Mouse (Mus musculus) layer of hippocampus, adult 9-11 months (tissue): ENCODE results near the gene Numb.

Experiments used
- DNase-seq: peaks from one replicate; pipeline ENCODE4 v3.0.0; 2022

The Numb gene

DNA sequence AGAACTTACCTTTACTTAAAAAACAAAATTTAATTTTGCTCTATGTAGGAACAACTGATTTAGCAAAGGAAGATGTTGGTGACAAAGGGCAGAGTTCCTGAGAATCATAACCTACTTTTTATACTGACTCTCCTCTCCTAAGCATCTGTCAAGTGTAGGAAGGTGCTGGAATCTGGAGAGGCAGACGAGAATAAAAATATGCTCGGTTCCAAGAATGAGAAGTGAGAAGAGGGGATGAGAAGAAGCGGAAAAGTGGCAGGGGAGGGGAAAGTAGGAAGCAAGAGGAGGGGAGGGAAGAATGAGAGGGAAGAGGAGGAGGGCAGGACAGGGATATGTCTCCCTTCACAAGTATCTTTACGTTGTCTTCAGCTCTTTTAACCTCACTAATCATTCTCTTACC, 71.4 kb downstream of the Numb start:
- DNase-seq, result no peak

GRCm38 (mm10) chr12:83848595-83849231, 73.0 kb downstream of the Numb start:
- DNase-seq, result no peak

GRCm38 (mm10) chr12:83847877-83848276, 73.9 kb downstream of the Numb start:
- DNase-seq, result no peak

- no peak for DNase-seq
These were observed 78.9 kb downstream of the Numb start for GRCm38 (mm10) chr12:83842678-83843440.

- no peak for DNase-seq
These were observed 80.1 kb downstream of the Numb start for GRCm38 (mm10) chr12:83841409-83842190.

DNA sequence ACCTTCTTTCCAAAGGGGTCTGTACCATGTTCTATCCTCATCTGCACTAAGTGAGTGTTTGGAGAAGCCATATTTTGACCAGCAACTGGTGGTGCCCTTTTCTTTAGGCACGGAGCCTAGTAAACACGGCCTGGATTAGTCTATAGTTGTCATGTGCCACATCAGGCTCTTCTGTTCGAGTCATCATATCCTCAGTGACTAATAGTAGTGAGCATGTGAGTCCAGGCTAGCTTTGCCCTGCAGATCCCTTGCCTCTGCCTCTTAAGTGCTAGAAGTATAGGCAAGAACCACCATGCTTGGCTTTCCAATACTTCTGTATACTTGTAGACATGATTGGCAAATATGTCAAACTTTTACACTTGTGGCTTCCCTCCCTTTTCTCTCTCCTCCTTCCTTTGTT, 87.8 kb downstream of the Numb start:
- DNase-seq, result no peak

DNA sequence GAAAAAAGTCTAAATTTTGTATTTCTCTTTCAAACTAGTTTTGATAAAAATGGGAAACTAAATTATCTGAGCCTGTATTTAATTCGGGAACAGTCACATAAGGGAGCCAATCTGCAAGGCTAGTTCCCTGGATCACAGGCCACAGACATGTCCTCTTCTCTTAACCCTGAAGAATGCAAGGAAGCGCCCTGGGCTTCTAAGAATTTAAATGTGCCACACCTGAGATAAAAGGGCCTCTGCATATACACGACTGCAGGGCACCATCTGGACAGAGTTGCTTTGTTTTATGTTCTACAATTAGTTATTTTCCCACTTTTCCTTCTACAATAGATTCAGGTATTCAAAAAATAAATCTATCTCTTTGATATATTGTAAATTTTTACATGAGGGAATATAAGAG, 91.3 kb downstream of the Numb start:
- no peak for DNase-seq

DNA sequence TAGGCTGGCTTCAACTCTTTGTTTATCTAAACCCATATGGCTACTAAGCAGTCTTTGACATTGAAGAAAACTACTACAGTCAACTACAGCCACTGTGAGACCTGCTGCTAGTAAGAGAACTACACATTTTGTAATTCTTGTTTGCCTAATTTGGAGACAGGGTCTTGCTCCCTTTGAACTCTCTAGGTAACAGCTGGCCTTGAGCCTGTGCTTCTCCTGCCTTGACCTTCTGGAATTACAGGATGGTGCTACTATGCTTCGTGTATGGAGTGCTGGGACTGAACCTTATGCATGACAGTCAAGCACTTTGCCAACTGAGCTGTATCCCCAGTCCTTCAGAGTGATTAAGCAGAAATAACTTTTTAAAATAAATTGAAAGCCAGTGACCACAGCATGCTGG, 105.1 kb downstream of the Numb start:
- DNase-seq, result no peak

DNA sequence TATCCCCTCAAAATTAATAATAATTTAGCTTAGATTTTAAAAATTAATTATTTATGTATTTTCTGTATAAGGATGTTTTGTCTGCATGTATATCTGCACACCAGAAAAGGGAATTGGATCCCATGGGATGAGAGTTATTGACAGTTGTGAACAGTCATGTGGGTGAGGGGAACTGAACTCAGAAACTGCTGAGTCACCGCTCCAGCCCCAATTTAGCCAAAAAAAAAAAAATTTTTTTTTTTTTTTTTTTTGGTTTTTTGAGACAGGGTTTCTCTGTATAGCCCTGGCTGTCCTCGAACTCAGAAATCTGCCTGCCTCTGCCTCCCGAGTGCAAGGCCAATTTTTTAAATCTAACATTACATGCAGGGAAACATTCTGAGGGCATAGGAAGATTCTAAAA, 109.8 kb downstream of the Numb start:
- DNase-seq, result no peak

DNA sequence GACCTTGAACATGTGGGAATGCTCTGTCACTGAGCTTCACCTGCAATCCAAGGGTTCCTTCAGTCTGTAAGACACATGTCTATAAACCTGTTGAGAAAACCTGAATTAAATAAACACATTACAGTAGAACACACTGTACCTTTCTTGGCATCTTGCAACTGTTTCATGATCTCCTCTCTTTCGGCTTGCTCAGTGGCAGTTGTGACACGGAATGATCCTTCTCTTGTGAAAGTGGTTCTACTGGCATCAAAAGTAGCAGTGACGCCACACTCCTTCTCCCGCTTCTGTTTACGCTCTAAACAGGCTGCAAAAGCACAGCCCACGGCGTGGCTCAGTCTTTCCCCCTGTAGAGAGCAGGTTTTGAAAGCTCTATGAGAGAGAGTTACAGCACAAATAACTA, 118.1 kb downstream of the Numb start:
- no peak for DNase-seq

GRCm38 (mm10) chr12:83800943-83801342, 120.8 kb downstream of the Numb start:
- DNase-seq, result peak; percentile 58

DNA sequence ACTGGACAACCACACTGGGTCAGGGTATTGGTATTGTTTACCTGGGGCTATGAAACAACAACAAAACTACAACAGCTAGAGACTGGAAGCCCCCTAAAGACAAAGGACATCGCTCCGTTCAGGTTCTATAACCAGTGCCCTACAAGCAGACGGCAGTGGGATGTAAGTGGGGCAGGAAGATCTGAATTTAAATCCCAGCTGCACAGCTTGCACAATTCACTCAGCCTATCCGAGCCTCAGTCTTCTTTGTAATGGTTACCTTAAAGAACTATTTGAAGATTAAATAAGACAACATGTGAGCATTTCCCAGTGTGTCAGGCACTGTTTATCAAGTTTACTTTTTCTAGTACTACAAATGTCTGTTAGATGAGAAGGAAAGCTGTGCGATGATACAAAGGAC, 123.4 kb downstream of the Numb start:
- no peak for DNase-seq

- no peak for DNase-seq
These were observed 126.1 kb downstream of the Numb start for GRCm38 (mm10) chr12:83795586-83795985.

DNA sequence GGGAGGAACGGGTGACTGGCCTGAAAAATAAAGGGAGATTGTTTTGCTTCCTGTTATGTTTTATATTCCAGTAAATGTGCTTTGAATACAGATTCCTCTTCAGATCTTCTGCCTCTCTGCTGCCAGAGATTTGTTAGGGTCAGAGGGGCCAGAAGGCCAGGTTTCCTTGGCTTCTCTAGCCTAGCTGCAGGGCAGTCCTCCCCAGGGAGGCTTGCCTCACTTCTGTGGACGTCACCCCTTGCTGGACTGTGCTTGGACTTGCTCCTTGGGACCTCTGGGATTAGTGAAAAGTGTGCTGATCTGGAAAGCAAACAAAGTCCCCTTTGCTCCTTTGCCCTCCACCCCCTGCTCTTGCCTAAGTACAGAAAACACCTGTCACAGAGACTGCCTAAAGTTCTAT, 126.7 kb downstream of the Numb start:
- DNase-seq, result no peak

- no peak for DNase-seq
These were observed 128.9 kb downstream of the Numb start for GRCm38 (mm10) chr12:83792706-83793410.

DNA sequence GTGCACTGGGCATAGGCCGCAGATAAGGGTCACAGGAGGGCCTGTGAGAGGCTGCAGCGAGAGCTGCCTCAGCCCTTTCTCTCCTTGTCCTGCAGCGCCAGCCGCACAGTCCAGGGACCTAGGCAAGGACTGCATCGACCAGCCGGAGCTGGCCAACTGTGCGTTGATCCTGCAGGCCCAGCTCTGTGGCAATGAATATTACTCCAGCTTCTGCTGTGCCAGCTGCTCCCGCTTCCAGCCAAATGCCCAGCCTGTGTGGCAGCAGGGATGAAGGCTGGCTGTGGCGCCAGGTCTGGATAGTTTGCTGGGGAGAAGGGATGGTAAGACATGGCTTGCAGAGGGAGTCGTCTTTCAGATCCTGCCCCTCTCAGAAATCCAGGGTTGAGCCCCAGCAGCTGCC, 130.0 kb downstream of the Numb start:
- peak; percentile 40 for DNase-seq

DNA sequence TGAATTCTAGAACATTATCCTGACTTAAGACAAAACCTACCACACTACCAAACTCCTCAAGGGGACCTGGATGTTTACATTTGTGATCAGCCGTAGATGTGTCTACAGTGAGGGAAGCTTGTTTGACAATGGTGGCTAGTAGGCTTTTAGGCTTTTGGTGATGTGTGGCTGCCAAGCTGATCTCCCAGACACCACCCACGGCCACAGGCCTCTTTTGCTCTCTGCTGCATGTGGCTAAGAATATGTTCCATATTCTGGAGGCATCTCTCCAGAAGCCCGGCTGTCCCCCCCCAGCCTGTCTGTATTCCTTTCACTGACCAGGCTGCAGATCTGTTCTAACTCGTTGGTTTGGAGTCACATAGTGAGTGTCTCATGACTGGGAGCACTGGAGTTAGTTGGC, 131.0 kb downstream of the Numb start:
- DNase-seq, result no peak

DNA sequence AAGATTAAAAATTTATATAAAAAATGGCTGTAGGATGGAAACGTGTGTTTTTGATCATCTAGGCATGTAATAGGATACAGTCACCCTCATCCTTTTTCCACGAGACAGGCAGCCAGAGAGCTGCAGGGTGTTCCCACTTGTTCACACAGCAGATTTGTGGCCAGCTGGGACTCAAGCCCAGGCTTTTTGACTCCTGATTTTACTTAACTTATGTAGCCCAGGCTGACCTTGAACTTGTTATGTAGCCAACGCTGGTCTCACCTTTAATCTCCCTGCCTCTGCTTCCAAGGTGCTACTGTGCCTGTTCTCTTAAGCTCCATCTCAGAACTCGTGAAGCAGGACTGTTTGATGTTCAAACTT, 132.0 kb downstream of the Numb start:
- no peak for DNase-seq

GRCm38 (mm10) chr12:83789051-83789780, 132.5 kb downstream of the Numb start:
- no peak for DNase-seq

DNA sequence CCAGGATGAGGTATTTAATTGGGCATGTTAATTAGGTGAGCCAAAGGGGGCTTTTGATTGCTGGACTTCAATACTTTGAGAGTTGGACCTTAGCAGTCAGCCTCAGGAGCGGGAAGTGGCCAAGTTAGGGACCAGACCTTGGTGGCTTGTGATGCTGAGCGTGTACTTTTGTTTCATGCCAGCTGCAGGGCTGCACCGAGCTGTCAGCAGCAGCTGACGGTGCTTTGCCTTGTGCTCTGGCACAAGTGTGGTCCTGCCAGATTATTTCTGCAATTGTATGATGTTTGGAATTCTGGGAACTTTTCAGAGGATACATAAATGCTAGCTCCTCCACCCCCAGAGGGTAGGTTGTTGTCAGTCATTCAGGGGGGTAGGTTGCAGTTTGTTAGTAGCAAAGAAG, 136.4 kb downstream of the Numb start:
- no peak for DNase-seq

DNA sequence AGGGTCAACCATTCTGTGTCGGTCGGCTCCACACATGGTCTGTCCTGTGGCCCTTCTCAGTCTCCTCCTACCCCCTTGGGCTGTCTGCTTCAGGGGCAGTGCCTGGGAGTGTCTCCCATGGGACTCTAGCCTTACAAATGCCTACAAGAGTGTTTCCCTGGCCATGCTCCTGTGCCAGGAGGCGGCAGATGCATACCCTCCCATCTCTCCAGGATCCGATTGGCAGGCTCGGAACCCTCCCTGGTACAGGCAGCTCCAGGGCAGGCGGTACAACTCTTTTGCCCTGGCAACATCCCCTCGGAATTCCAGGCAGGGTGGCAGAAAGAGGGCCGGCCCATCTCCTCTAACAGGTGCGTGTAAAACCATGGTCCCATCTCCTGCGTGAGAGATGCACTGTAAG, 139.1 kb downstream of the Numb start:
- no peak for DNase-seq

DNA sequence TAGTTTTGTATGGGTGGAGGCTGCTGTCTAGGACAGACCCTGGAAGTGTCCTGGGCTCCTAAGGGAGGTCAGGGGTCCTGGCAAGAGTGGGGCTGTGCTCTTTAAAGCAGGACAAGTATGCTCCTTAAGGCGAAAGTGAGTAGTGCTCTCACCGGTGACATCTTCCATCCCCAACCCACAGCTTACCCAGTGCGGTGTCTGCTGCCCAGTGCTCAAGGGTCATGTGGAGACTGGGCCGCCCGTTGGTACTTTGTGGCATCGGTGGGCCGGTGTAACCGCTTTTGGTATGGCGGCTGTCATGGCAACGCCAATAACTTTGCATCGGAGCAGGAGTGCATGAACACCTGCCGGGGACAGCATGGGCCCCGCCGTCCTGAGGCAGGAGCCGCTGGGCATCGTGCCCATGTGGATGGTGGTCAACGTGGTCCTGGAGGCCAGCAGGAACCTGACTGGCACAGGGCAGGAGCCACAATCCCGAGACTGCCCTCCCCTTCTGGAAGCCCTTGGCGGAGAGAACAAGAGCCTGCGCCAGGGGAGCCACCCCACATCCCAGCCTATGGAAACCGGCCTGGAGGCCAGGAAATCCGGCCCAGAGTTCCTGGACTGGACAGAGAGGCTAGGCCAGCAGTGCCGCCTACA, 140.0 kb downstream of the Numb start:
- DNase-seq, result no peak
